Mouse (Mus musculus) small intestine, adult 2 months (tissue): ENCODE results near the gene Sema4b.

Experiments
- CTCF ChIP-seq: fragments of 200-500 bp; IDR thresholded peaks from 2 replicates; pipeline ENCODE4 v1.5.1; 2012; ENCODE audit warnings: low read depth, mild to moderate bottlenecking, control low read depth, inconsistent platforms, low read length, moderate library complexity, mixed read lengths; ENCODE audit not compliant: insufficient replicate concordance, insufficient read length; ENCODE audit errors: extremely low read depth
- POLR2A ChIP-seq: fragments of 200-500 bp; IDR thresholded peaks from 2 replicates; pipeline ENCODE4 v1.6.1; 2012; ENCODE audit warnings: low read depth, mild to moderate bottlenecking, control low read depth, inconsistent platforms, low read length, moderate library complexity

DNA sequence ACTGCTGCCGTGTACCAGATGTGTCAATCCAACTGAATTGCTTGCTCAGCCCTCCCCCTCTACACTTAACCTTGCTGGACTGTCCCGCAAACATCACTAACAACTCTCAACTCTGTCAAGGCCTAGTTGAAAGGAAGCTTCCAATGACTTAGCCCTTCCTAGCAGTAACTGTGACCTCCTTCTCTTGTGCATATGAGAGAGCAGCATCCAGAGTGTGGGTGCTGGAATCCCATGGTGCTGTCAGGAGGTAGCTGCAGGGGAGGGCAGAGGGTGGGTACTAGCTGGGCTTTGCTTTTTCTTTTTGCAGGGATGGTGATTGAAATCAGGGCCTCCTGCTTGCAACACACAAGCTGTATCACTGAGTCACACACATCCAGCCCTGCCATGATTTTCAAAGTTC is 86.8 kb downstream of the Sema4b start:
- TF ChIP-seq CTCF (no peak), POLR2A (no peak)
